Mouse (Mus musculus) cerebellum, adult 11 months (tissue): Measurements from ENCODE around the gene Mier3.
"Not testable (repeated sequence)": the region's sequence is repeated elsewhere in the genome, so short reads cannot be mapped to it uniquely, and the experiment has no call there.

Experiments
- DNase-seq: peaks from one replicate; pipeline ENCODE4 v3.0.0; 2022

Mier3 gene

GRCm38 (mm10) chr13:111703952-111704351, 23.2 kb downstream of the Mier3 start:
- DNase-seq, result not testable (repeated sequence)

- DNase-seq, result no peak
These were observed 29.8 kb downstream of the Mier3 start for GRCm38 (mm10) chr13:111710531-111710930.

DNA sequence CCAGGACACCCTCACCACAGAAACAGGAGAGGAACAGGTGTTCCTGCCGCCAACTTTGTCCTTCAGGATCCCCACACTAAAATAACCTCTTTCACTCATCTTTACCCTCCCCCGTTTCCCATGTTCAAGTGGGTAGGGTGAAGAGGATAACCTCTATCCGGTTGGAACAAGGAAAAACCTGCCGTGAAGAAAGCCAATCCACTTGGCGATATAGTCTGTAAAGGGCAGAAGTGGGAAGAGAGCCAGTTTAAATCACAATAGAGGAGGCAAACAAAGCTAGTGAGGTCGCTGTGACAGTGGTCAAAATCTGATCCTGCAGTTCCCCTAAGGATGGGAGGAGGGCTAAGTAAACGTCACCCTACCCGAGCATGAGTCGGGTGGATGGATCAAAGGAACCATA, 38.9 kb downstream of the Mier3 start:
- DNase-seq, result no peak

GRCm38 (mm10) chr13:111724811-111725164, 44.0 kb downstream of the Mier3 start:
- DNase-seq, result no peak

- peak; percentile 91 for DNase-seq
These were observed 44.6 kb downstream of the Mier3 start for GRCm38 (mm10) chr13:111725165-111726077.

DNA sequence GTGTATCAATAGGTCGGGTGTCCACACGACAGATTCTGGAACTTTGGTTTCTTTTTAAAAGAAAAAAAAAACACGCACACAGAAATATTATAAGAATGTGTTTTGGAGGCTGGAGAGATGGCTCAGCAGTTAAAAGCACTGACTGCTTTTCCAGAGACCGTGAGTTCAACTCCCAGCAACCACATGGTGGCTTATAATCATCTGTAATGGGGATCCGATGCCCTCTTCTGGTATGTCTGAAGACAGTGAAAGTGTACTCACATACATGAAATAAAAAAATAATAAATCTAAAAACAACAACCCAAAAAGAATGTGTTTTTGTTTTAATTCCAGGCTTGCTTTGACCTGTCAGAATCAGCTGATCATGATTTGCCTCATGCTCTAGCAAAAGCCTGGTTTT, 46.1 kb downstream of the Mier3 start:
- DNase-seq, result no peak

DNA sequence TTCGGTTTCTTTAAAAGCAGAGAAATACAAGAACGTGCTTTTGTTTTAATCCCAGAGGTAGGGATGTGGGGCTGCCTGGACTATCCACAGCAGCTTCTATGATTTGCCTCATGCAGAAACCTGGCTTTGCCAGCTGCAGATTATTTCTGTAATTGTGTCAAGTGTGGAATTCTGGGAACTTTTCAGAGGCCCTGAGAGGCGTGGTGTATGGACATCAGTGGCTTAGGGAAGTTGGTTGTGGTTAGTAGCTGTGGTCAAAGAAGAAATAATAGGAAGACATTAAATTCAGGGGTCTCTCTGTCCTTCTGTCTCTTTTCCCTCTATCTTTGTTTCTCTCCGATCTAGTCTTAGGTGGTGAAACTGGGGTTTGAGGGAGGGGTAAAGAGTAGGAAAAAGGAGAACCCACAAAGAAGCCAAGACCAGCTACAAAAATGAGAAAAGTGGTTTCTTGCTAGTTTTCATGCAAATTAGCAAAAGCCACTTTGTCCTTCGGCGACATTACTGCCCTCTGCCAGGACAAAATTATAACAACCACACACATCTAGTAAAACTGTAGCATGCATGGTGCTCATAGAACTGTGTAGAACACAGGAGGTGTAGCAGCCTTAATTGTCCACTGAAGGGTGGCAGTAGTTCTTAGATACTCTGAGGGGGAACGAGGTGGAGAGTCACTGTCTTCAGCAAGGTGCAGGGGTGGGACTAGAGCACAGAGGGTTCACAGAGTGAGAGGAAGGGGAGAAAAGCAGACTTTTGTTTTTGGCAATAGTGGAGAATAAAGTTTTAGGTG, 60.6 kb downstream of the Mier3 start:
- DNase-seq, result no peak

- peak; percentile 18 for DNase-seq
These were observed 61.3 kb downstream of the Mier3 start for GRCm38 (mm10) chr13:111741991-111742615.

DNA sequence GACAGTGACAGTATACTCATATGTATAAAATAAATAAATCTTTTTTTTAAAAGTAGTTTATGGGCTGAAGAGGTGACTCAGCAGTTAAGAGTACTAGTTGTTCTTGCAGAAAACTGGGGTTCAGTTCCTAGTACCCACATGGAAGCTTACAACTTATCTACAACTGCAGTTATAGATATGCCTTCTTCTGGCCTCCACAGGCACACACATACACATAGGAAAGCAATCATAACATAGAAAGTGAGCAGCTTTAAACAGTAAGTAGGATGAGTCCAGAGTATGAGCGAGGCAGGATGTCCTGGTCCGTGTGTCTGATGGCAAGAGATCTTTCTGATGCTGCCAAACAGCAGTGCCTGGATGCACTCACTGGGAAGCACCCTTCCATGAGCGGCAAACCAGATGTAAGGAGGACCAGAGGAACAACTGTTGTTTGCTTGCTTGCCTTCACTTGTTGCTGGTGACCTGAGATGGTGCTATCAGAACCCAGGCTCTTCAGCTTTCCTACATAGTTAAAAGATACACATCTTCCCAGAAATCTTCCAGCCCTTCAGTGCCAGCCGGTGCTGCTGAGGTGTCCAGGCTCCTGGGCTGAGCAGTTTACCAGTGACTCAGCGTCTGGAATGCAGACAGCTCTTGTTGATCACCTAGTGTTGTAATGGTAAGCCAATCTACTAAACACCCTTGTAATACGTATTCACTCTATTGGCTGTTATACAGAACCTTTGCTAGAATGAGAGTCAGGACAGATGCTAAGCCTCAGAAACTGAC, 63.6 kb downstream of the Mier3 start:
- DNase-seq, result no peak

GRCm38 (mm10) chr13:111745216-111745615, 64.4 kb downstream of the Mier3 start:
- DNase-seq, result peak; percentile 13

DNA sequence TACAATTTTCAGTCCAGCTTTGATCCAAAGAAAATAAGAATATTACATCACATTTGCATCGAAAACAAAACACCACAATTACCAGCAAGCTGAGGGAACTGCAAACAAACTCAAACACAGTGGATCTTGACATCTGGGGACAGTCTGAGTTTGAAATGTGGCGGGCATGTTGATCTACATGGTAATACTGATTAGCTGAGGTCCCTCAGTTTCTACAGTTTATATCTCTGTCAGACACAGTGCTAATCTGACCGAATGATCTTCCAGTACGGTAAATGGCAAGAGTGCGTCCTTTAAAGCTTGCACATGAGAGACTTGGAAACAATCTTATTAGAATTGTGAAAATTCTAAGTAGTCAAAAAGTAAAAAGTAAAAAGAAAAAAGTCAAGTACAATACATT, 66.1 kb downstream of the Mier3 start:
- no peak for DNase-seq

DNA sequence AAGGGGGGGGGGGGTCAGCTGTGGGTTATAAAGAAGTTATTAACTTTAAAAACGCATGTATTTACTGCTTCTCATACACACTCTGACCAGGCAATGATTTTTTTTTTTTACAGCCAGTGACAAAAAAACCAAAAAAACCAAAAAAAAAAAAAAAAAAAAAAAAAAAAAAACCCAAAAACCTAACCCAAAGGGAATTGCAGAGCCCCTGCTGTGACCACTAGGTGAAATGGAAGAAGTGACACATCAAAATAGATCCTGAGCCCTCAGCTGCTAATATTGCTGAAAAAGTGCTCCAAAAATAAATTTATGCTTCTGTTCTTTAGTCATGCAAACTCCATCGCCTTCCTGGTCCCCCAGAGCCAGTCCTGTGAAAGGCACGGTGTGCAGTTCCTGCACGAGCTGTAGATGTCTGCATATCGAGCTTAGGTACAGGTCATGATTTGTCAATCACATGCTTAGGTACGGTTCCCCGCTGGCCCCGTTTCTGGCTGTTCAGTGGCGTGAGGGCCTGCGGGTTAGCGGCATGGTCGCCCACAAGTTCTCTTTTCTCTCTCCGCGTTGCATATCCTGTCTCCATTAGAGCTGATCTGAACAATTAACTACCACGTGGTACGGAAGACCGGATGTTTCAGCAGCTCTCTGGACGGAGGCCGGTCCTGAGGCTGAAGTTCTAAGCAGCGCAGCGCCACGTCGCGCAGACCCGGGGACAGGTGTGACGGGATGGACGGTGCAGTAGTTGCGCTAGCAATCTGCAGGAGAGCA, 67.7 kb downstream of the Mier3 start:
- no peak for DNase-seq

DNA sequence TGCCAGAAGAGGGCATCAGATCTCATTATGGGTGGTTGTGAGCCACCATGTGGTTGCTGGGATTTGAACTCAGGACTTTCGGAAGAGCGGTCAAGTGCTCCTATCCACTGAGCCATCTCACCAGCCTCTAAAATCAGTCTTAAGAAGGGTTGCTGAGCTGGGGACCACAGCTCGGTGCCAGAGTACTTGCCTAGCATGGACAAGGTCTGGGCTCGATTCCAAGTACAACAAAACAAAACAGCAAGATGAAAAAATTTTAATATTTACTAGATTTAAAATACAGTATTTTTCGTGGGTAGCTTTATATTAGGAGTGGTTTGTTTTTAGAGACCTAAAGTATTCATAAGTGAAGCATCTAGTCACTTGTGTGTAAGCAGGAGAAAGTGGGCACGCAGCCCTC, 72.5 kb downstream of the Mier3 start:
- DNase-seq, result no peak

DNA sequence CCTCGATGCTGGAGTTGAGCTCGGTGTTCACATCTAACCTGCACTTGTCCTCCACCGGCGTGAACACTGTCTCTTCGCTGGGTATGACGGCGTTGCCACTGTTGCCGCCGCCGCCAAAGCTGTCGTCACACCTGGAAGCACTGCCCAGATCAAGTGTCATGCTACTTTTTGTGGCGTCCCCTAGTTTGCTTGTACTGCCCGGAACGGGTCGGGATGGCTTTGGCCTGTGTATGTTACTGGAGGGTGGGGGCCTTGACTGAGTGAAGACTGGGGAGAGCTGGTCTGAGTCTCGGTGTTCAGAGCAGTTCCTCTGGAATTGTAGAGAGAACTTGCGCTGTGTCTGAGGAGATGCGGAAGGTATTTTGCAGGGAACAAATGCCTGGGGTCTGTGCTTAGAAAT, 74.6 kb downstream of the Mier3 start:
- DNase-seq, result no peak

DNA sequence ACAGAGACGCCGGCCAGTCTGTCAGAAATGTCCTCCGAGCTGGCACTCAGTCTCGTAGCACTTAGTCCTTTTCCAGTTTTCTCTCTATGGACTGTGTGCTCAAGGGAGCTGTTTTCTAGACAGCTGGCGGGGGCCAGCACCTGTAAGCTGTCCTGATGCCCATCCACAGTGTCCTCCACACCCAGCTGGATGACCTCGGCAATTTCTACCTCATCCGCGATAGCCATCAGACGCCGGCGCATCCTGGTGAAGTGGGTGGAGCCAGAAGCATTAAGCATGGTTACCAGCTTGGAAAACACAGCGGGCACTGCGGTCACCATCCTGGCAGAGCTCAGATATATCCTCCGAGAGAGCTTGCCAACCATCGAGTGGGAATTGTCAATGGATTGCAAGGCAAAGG, 75.2 kb downstream of the Mier3 start:
- DNase-seq, result no peak

DNA sequence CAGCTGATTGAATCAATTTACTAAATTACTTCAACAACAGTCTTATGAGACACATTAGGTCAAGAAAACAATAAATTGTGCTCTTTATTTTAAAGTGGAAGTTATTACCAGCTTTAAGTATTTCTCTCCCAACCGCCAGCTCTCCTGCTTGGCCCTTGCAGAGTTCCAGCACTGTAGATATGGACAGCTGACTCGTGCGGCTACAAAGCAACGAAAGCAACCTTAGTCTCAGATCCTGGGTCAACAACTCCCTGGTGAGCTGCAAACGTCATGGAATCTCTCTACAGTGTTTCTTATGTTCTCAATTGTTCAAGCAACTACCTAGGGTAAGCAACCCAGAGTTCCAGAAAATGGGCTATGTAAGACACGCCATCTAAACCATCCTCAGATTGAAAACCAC, 76.2 kb downstream of the Mier3 start:
- DNase-seq, result no peak

DNA sequence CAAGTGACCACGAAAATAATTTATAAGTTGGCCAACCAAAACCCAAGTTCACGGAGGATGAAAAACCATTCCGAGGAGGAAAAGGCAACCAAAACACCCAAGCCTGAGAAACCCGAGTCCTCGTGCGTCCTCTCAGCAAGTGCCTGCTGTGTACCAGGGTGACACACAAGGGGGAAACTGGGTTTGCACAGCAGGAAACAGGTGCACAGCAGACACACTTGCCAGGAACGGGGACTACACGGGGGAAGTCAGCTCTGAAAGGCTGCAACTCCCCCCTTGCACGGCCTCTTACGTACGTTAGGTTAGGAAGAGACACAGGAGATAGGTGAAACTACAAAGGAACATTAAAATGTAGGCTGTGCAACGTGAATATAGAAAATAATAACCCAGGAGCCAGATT, 81.7 kb downstream of the Mier3 start:
- DNase-seq, result no peak
